Mouse (Mus musculus) CD4-positive, CD25-positive, alpha-beta regulatory T cell, adult 4 months (primary cell): ENCODE measurements around the gene Hes7. TPM values are rescaled to one million over a fixed set of nuclear protein-coding genes. Genes with fewer than 3 reads are reported as not detected.

ENCODE experiments used
- ATAC-seq: one replicate; pipeline ENCODE4 v1.8.0; 2017
- polyA plus RNA-seq, 2 experiments: library from polyadenylated mRNA; unstranded; fragments of 100-300 nt; shearing (Covaris generic); gene quantifications; one replicate each; pipeline ENCODE4 v1.2.1; 2017

Gene Hes7
- polyA plus RNA-seq, 2 experiments from 2014 or later, result not detected

DNA sequence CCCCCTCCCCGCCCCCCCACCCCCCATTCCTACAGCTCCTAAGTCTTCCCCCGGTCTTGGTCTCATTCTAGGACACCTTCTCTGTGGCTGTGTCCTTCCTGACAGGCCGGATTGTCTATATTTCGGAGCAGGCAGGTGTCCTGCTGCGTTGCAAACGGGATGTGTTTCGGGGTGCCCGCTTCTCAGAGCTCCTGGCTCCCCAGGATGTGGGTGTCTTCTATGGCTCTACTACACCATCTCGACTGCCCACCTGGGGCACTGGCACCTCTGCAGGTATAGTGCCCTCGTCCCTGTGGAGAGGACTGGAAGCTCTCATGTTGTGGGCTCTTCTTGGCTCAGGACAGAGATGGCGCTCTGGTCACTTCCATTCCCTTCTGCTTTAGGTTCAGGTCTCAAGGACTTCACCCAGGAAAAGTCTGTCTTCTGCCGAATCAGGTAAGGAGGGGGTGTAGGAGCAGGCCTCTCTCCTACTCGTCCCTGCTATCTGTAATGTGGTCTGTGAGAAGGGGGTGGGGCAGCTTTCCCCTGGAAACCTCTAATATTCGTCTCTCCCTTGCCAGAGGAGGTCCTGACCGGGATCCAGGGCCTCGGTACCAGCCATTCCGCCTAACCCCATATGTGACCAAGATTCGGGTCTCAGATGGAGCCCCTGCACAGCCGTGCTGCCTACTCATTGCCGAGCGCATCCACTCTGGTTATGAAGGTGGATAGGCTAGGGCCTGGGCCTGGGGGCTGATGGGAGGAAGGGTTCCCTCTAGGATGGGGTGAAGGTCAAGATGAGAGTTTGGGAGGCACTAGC, 18.4 kb upstream of the Hes7 start:
- ATAC-seq, result no peak

DNA sequence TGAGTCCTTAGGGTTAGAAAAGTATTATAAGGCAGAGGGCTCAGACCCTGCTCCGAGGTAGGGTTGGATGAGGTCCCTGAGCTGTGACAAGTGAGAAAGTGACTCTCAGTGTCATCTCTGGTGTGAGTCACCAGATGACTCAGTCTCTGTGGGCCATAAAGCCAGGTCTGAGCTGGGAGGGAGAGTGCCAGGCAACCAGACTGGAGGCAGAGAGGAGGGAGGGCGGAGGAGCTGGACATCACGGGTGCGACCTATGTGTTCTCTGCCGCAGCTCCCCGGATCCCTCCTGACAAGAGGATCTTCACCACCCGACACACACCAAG, 17.8 kb upstream of the Hes7 start:
- no peak for ATAC-seq

DNA sequence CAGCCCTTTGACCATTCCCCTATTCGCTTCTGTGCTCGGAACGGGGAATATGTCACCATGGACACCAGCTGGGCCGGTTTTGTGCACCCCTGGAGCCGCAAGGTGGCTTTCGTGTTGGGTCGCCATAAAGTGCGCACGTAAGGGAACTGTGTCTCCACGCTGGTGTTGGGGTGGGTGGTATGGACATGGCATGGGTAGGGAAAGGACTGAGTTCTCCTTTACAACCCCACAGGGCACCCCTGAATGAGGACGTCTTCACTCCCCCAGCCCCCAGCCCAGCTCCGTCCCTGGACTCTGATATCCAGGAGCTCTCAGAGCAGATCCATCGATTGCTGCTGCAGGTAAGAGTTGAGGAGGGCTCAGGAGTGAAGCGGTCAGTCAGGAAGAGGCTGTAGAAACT, 17.1 kb upstream of the Hes7 start:
- no peak for ATAC-seq

DNA sequence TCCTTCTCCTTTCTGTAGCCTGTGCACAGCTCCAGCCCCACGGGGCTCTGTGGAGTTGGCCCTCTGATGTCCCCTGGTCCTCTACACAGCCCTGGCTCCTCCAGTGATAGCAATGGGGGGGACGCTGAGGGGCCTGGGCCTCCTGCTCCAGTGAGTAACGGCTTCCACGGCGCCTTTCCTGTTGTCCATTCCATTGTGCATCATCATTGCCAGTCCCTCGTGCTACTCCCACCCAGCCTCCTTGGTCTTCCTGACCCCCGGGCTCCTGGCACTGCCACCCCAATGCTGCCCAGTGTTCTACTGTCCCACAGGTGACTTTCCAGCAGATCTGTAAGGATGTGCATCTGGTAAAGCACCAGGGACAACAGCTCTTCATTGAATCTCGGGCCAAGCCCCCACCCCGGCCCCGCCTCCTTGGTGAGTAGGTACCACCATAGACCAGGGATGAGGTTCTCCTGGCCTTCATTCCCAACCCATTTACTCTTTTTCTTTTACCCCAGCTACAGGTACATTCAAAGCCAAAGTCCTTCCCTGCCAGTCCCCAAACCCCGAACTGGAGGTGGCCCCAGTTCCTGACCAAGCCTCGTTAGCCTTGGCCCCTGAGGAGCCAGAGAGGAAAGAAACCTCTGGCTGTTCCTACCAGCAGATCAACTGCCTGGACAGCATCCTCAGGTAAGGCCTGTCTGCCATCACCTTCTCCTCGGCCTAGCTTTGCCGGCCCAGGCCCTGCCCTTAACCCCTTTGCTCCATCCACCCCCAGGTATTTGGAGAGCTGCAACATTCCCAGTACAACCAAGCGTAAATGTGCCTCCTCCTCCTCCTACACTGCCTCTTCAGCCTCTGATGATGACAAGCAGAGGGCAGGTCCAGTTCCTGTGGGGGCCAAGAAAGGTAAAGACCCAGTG, 16.4 kb upstream of the Hes7 start:
- no peak for ATAC-seq

DNA sequence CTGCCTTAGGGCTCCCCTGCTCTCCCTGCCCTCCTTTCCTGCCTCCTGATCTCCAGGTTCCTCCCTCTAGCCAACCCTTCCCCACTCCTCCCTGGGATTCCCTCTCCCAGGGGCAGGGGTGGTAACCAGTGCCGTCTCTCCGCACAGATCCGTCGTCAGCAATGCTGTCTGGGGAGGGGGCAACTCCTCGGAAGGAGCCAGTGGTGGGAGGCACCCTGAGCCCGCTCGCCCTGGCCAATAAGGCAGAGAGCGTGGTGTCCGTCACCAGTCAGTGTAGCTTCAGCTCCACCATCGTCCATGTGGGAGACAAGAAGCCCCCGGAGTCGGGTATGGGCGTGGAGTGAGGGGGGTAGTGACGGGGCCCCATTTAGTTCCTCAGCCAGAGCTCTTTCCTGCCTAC, 15.7 kb upstream of the Hes7 start:
- ATAC-seq, result no peak

DNA sequence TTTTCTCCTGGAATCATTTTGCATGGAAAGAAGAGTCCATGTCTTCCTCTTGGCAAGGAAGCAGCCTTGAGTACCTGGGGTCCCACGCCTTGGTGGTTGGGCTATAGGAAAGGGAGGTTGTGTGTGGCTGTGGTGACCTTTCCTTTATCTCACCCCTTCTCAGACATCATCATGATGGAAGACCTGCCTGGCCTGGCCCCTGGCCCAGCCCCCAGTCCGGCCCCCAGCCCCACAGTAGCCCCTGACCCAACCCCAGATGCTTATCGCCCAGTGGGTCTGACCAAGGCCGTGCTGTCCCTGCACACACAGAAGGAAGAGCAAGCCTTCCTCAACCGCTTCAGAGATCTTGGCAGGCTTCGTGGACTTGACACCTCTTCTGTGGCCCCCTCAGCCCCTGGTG, 15.0 kb upstream of the Hes7 start:
- no peak for ATAC-seq

DNA sequence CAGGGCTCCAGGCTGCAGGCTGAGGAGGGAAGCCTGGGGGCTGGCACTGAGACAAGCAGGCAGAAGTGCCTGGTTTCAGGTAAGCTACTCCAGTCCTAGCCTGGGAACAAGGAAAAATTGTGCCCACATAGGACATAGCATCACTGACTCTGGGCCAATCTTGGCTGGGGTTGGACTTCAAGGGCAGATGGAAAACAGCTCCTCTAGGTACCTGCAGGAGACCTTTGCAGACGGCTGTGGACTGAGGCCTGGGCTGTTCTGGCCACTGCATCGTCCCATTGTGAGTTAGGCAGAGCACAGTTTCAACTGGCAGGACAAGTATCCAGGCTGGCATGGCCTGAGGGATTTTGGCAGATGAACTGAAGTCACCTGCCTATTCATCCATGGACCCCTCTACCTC, 14.4 kb upstream of the Hes7 start:
- no peak for ATAC-seq

DNA sequence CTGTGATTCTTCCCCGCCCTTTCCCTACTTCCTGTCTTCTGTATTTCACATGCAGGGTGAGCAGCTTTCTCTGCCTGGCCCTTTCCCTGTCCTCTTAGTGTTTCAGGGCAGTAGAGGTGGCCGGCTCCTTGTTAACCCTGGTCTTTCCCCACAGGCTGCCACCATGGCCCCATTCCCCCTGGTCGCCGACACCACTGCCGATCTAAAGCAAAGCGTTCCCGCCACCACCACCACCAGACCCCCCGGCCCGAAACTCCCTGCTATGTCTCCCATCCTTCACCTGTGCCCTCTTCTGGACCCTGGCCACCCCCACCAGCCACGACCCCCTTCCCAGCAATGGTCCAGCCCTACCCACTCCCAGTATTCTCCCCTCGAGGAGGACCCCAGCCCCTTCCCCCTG, 13.9 kb upstream of the Hes7 start:
- ATAC-seq, result no peak

DNA sequence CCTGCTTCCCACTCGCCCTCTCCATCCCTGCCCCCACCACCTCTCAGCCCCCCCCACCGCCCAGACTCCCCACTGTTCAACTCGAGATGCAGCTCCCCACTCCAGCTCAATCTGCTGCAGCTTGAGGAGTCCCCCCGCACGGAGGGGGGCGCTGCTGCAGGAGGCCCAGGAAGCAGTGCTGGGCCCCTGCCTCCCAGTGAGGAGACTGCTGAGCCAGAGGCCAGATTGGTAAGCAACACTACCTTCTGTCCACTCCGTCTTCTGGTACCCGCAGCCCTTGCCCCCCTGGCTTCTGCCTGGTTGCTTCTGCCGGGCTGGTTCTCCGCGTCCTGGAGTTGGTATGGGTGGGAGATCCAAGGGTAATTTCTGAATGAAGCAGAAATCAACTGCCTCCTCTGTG, 13.4 kb upstream of the Hes7 start:
- ATAC-seq, result no peak

DNA sequence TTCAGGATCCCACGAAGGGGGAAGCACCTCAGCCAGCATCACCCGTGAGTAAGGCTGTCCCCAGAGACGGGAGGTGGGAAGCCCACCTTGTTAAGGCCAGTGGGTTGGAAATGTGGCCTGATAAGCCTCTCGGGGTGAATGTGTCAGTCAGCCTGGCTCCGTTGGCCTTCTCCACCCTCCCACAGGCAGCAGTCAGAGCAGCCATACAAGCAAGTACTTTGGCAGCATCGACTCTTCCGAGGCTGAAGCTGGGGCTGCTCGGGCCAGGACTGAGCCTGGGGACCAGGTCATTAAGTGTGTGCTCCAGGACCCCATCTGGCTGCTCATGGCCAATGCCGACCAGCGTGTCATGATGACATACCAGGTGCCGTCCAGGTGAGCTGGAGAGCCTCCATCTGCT, 12.5 kb upstream of the Hes7 start:
- ATAC-seq, result no peak

DNA sequence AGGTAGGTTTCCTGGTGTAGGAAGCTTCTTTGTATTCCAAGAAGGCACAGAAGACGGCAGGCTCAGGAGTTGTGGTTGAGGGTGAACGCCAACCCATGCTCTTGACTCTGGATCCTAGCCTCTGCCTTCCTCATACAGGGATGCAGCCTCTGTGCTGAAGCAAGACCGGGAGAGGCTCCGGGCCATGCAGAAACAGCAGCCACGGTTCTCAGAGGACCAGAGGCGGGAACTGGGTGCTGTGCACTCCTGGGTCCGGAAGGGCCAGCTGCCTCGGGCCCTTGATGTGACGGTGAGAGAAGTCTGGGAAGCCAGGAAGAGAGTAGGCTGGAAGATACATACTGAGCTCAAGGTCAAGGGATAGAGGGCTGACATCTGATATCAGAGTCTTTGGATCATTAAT, 12.0 kb upstream of the Hes7 start:
- no peak for ATAC-seq

DNA sequence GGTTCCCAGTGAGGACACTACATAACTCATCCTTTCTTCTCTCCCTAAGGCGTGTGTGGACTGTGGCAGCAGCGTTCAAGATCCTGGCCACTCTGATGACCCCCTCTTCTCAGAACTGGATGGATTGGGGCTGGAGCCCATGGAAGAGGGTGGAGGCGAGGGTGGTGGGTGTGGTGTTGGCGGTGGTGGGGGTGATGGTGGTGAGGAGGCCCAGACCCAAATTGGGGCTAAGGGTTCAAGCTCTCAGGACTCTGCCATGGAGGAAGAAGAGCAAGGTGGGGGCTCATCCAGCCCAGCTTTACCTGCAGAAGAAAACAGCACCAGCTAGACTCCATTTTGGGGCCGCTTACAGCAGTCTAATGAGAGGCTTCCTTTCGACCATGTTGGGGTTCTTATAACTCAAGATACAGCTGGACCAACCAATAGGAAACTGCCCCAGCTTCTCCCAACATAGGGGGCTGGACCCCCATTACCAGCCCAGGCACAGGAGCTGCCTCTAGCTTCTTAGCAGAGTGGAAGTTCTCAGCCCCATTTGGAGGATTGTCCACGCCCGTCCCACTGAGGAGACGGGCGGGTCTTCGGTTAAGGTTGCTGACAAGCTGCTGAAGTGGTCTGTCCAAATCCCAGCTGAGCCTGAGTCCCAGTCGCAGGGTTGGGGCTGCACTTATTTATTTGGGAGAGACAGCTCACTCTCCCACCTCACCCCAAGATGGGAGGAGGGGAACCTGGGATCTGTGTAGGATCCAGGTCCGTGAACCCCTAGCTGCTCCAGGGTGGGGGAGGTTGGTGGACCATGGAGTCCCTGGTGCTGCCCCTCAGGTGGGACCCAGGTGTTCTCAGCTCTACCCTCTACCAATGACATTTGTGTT, 10.9 kb upstream of the Hes7 start:
- ATAC-seq, result no peak

DNA sequence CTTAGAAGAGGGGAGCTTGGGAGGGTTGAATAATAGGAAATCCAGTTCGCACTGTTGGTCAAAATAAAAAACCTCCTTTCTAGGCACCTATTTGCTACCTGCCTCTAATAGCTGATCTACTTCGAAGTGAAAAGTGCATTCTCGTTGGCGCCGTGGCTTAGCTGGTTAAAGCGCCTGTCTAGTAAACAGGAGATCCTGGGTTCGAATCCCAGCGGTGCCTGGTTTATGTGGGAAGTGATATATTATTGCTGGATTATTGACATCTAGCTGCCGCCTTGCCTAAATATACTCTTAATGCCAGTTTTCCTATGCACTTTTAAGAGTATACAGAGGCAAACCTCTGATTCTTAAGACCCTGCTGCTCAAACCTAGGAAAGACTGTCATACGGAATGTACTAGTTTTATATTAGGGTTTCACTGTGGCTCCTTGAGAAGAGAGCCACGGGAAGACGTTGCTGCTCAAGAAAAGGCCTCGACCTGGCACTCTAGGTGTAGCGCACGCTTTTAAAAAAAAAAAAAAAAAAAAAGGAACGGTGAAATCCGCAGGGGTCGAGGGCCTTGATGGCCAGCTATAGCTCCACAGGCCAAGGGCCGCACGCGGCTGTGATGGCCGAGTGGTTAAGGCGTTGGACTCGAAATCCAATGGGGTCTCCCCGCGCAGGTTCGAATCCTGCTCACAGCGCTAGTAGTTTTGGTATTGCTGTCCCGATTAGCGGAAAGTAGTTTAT, 9.7 kb upstream of the Hes7 start:
- peak; percentile 49 for ATAC-seq

DNA sequence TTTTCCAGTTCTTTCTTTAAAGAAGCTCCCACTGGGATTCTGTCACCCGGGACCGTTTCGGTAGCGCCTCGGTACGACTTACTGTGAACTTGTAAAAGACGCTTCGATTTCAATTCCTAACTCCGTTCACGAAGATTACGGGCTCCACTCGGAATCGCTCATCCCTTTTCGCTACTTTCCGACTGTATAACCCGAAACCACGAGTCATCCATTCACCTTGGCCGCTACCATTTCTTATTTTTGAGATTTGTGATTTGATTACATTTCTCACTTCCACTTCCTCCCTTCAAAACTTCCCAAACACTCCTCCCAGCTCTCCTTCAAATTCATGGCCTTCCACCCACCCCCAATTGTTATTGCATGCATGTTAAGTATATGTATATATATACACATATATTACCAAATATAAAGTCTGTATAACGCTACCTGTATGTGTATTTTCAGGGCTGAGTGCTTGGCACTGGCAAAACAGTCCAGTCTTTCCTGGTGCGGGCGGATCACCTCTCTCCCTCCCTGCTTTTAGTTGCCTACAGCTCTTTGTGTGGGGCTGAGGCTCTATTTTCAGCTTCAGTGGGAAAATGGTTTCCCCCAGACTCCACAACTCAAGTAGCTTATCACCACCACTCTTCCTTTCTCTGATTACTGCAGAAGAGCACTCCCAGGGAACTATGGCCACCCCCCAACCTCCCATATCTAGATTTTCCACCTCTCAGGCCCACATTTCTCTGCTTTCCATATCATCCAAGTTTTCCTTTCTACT, 9.0 kb upstream of the Hes7 start:
- no peak for ATAC-seq

DNA sequence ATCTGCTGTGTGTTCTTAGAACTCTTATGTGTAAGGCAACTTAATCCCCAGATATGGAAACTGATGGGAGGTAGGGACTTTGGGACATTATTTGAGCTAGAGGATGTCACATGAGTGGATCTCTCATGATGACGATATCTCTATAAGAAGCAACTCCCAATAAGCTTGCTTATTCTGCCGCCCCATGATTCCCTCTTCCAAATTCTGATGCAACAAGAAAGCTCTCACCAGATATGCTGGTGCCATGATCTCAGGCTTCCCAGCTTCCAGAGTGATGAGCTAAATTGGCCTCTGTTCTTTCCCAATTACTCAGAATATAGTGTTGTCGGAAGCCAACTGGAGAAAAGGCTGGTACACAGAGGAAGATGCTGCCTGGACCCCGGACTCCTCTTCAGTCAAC, 8.3 kb upstream of the Hes7 start:
- no peak for ATAC-seq

DNA sequence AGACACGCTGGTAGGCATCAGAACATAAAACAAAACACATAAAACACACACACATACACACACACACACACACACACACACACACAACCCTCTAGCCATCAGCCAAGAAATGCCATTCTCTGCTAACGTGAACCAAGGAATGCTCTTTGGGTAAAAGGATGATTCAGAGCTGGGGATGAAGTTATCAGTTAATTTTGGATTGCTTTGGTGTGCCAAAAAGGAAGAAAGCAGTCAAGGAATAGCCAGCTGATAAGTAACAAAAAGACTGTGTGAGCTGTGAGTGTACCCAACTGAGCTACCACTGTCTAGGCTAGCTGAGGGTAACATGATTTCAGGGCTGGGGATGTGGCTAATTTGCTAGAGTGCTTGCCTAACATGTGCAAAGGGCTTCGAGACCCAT, 6.2 kb upstream of the Hes7 start:
- ATAC-seq, result no peak

DNA sequence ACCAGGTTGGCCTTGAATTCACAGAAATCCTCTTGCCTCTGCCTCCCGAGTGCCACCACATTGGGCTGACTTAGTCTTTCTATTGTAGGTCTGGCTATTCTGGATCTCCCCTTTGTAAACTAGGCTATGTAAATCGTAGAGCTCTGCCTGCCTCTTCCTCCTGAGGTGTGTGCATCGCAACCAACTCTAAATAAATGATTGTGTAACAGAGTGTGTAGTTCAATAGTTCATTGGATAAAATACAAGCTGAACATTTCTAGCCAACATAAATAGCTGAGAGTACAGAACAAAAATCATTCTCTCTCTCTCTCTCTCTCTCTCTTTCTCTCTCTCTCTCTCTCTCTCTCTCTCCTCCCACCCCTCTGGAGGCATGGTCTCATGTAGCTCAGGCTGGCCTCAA, 5.6 kb upstream of the Hes7 start:
- no peak for ATAC-seq

DNA sequence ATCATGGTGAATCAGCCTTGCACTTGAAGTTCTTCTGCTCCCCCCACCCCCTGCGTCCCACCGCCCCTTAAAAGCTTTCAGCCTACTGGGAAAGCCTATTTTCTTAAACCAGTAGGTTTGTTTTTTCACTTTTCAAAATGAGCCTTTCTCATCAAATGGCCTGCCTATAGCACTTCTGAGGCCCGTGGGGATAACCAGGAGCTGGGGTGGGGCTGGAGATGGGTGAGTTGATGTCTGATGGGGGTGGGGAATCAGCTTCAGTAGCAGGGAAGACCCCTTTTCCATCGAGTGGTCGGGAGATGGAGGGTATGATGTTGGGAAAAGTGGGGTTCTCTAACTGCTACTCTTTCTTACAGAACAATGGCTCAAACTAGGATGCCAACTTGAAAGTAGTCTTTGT, 3.4 kb upstream of the Hes7 start:
- ATAC-seq, result no peak

DNA sequence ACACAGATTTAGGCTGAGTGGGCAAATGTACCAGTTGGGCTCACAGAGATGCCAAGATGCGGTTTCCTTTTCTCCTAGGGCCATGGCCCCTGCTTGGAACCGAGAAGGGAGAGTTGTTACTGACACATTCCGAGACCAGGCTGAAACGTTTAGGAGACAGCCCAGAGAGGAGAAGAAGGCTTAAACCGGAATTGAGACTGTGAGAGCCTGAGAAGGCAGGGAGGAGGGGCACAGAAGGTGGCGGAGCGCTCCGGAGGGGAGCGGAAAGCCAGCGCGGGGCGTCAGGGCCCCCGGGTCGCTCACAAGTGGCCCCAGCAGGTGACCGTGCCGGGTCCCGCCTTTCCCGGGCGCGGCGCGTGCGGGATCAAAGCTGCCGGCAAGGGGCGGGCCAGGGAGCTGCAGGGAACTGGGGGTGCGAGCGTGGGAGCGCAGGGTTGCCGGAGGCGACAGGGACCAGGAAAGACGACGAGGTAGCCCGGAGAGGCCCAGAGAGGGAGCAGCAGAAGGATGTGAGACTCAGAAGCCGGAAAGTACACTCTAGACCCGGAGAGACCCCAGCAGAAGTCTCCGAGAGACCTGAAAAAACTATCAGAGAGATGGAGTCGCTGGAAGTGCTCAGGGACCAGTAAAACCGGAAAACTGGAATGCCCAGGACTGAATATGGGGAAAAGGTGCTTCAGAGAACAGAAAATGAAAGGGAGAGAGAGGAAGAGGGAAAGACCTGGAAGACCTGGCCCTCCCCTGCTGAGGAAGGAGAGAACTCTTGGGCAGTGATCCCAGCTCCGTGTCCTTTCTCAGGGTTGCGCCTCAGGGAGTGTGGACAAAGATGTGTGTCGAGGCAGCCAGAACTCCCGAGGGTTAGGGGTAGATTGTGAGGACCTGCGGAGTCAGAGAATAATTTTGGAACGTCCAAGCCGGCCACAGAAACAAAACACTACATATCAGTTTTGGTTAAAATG, 2.2 kb upstream of the Hes7 start:
- peak; percentile 45 for ATAC-seq

DNA sequence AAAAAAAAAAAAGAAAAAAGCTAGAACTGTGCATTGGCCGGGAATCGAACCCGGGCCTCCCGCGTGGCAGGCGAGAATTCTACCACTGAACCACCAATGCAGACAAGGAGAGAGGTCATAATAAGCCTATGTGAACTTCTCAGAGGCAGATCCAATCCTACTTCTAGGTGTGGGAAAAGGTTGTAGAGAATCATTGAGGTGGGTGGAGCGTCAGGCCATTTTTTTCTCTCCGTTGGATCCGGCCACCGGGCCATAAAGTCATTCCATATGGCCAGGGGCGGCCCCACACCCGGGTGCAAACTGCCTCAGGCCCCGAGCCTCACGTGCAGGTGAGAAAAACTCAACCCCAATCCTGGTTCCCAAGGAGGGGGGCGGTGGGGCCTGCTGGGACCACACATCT, 1.4 kb upstream of the Hes7 start:
- ATAC-seq, result peak; percentile 35
